8 mouse cellular contexts compared by ENCODE assay signal in the genomic region with DNA sequence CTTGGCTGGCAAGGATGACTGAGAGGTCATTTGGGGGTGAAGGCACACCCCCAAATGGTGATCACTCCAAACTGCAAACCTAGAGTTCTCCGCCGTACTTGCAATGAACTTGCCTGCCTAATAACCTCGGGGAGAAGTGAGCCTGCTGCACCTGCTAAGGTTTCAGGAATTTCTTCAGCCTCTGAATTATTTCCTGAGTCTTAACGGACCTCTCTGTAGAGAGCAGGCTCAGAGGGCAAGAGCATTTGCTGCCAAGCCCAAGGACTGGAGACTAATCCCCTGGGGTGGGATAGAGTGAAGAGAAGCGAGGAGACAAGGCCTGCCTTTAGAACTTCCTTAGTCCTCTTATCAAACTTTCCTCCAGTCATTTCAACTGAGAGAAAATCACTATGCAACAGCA. TPM values are rescaled to one million over a fixed set of nuclear protein-coding genes. Genes with fewer than 3 reads are reported as not detected.
DNase-seq lines count a peak whose midpoint lies in the region; ATAC-seq lines count a peak whose summit lies in the region.

No protein-coding gene starts in this region.

- WGBS in hindbrain, embryonic 12.5 days = 81% methylated on average over 5 of the region's 5 CpGs
- 72% methylated on average over 5 of the region's 5 CpGs for WGBS in hindbrain, embryonic 16.5 days
- WGBS in midbrain, embryonic 14.5 days = 76% methylated on average over 5 of the region's 5 CpGs
- WGBS in midbrain, embryonic 11.5 days = 73% methylated on average over 5 of the region's 5 CpGs
- WGBS in embryonic facial prominence, embryonic 12.5 days = 66% methylated on average over 5 of the region's 5 CpGs
- 65% methylated on average over 5 of the region's 5 CpGs for WGBS in limb, embryonic 15.5 days

- no peak for ATAC-seq in hindbrain, embryonic 12.5 days (ENCODE audit: low FRiP score)
- ATAC-seq in hindbrain, embryonic 16.5 days = no peak
- no peak for ATAC-seq in midbrain, embryonic 14.5 days (ENCODE audit: low FRiP score, low TSS enrichment)
- no peak for ATAC-seq in midbrain, embryonic 11.5 days (ENCODE audit: low FRiP score)
- ATAC-seq in embryonic facial prominence, embryonic 12.5 days (ENCODE audit: insufficient number of reproducible peaks, insufficient read depth, low FRiP score, low TSS enrichment) = no peak
- no peak for ATAC-seq in limb, embryonic 15.5 days (ENCODE audit: insufficient number of reproducible peaks, low FRiP score, low TSS enrichment, low read depth)

- DNase-seq in midbrain, embryonic 14.5 days = no peak
- DNase-seq in midbrain, embryonic 11.5 days (ENCODE audit: low spot score, missing footprints) = no peak
- DNase-seq in right cerebral cortex, postnatal 14 days = no peak
- no peak for DNase-seq in cerebellum, adult 11-12 months

- H3K4me1 ChIP-seq in hindbrain, embryonic 12.5 days = peaks cover 22% of the 10 kb centered on the region
- peaks cover 24% of the 10 kb centered on the region for H3K4me1 ChIP-seq in hindbrain, embryonic 16.5 days (ENCODE audit: control insufficient read depth, insufficient read depth, low read depth, low read length)
- H3K4me1 ChIP-seq in midbrain, embryonic 14.5 days (ENCODE audit: control insufficient read depth, insufficient read depth, low read length) = peaks cover 13% of the 10 kb centered on the region
- H3K4me1 ChIP-seq in midbrain, embryonic 11.5 days (ENCODE audit: control insufficient read depth, insufficient read depth, low read length) = peaks cover 12% of the 10 kb centered on the region
- H3K4me1 ChIP-seq in embryonic facial prominence, embryonic 12.5 days = peaks cover 11% of the 10 kb centered on the region
- H3K4me1 ChIP-seq in limb, embryonic 15.5 days = peaks cover 17% of the 10 kb centered on the region

- no peaks in the 10 kb centered on the region for H3K27me3 ChIP-seq in hindbrain, embryonic 12.5 days
- no peaks in the 10 kb centered on the region for H3K27me3 ChIP-seq in hindbrain, embryonic 16.5 days (replicated peaks; ENCODE audit: control insufficient read depth, insufficient read depth, low read length)
- no peaks in the 10 kb centered on the region for H3K27me3 ChIP-seq in midbrain, embryonic 14.5 days (ENCODE audit: control insufficient read depth, insufficient read depth, low read length)
- H3K27me3 ChIP-seq in midbrain, embryonic 11.5 days (ENCODE audit: control insufficient read depth, insufficient read depth, low read length) = no peaks in the 10 kb centered on the region
- no peaks in the 10 kb centered on the region for H3K27me3 ChIP-seq in embryonic facial prominence, embryonic 12.5 days
- H3K27me3 ChIP-seq in limb, embryonic 15.5 days = no peaks in the 10 kb centered on the region

- no peak overlapping the region for H3K27ac ChIP-seq in hindbrain, embryonic 12.5 days
- no peak overlapping the region for H3K27ac ChIP-seq in hindbrain, embryonic 16.5 days (ENCODE audit: low read depth, low read length)
- no peak overlapping the region for H3K27ac ChIP-seq in midbrain, embryonic 14.5 days (replicated peaks; ENCODE audit: low read depth, low read length)
- no peak overlapping the region for H3K27ac ChIP-seq in midbrain, embryonic 11.5 days (ENCODE audit: low read depth, low read length)
- no peak overlapping the region for H3K27ac ChIP-seq in embryonic facial prominence, embryonic 12.5 days
- no peak overlapping the region for H3K27ac ChIP-seq in limb, embryonic 15.5 days

- H3K9ac ChIP-seq in hindbrain, embryonic 12.5 days = no peak overlapping the region
- H3K9ac ChIP-seq in hindbrain, embryonic 16.5 days (ENCODE audit: low read depth, low read length) = no peak overlapping the region
- no peak overlapping the region for H3K9ac ChIP-seq in midbrain, embryonic 14.5 days (replicated peaks; ENCODE audit: low read length)
- no peak overlapping the region for H3K9ac ChIP-seq in midbrain, embryonic 11.5 days (ENCODE audit: low read length)
- no peak overlapping the region for H3K9ac ChIP-seq in embryonic facial prominence, embryonic 12.5 days
- no peak overlapping the region for H3K9ac ChIP-seq in limb, embryonic 15.5 days

- no peak overlapping the region for H3K4me3 ChIP-seq in hindbrain, embryonic 12.5 days
- no peak overlapping the region for H3K4me3 ChIP-seq in hindbrain, embryonic 16.5 days (ENCODE audit: low read length)
- no peak overlapping the region for H3K4me3 ChIP-seq in midbrain, embryonic 14.5 days (replicated peaks; ENCODE audit: low read depth, low read length)
- H3K4me3 ChIP-seq in midbrain, embryonic 11.5 days (ENCODE audit: low read depth, low read length) = no peak overlapping the region
- no peak overlapping the region for H3K4me3 ChIP-seq in embryonic facial prominence, embryonic 12.5 days
- 0 out of 2 replicates have a peak overlapping the region, but pooled peaks have one; percentile 79 for H3K4me3 ChIP-seq in limb, embryonic 15.5 days

- no peaks in the 10 kb centered on the region for H3K9me3 ChIP-seq in hindbrain, embryonic 12.5 days (replicated peaks)
- no peaks in the 10 kb centered on the region for H3K9me3 ChIP-seq in hindbrain, embryonic 16.5 days (ENCODE audit: control insufficient read depth, low read length)
- no peaks in the 10 kb centered on the region for H3K9me3 ChIP-seq in midbrain, embryonic 14.5 days (ENCODE audit: control insufficient read depth, low read length)
- H3K9me3 ChIP-seq in midbrain, embryonic 11.5 days (ENCODE audit: control insufficient read depth, low read length) = no peaks in the 10 kb centered on the region
- no peaks in the 10 kb centered on the region for H3K9me3 ChIP-seq in embryonic facial prominence, embryonic 12.5 days
- no peaks in the 10 kb centered on the region for H3K9me3 ChIP-seq in limb, embryonic 15.5 days

- peaks cover 12% of the 10 kb centered on the region for H3K36me3 ChIP-seq in hindbrain, embryonic 12.5 days
- H3K36me3 ChIP-seq in hindbrain, embryonic 16.5 days (ENCODE audit: control insufficient read depth, insufficient read depth, low read length) = peaks cover 10% of the 10 kb centered on the region
- H3K36me3 ChIP-seq in midbrain, embryonic 14.5 days (ENCODE audit: control insufficient read depth, insufficient read depth, low read length) = peaks cover 15% of the 10 kb centered on the region
- H3K36me3 ChIP-seq in midbrain, embryonic 11.5 days (ENCODE audit: control insufficient read depth, insufficient read depth, low read length) = peaks cover 5% of the 10 kb centered on the region
- H3K36me3 ChIP-seq in embryonic facial prominence, embryonic 12.5 days = peaks cover 11% of the 10 kb centered on the region; the same call in 1 of the 2 replicates
- H3K36me3 ChIP-seq in limb, embryonic 15.5 days = peaks cover 13% of the 10 kb centered on the region

- H3K4me2 ChIP-seq in hindbrain, embryonic 12.5 days (replicated peaks) = peak overlapping the region; percentile 86; the same call in 1 of the 2 replicates
- no peak overlapping the region; the same call in 1 of the 2 replicates for H3K4me2 ChIP-seq in hindbrain, embryonic 16.5 days (ENCODE audit: low read length)
- H3K4me2 ChIP-seq in midbrain, embryonic 14.5 days (ENCODE audit: low read length) = 0 out of 2 replicates have a peak overlapping the region, but pooled peaks have one; percentile 2
- no peak overlapping the region for H3K4me2 ChIP-seq in midbrain, embryonic 11.5 days
- peak overlapping the region; percentile 51; the same call in 1 of the 2 replicates for H3K4me2 ChIP-seq in embryonic facial prominence, embryonic 12.5 days (replicated peaks)
- peak overlapping the region; percentile 68 for H3K4me2 ChIP-seq in limb, embryonic 15.5 days

RNA-seq across cellular contexts. Expression of a gene that starts 1.2 kb away (rescaled TPM):
- 55.7 and 55.9 TPM in 2 replicates for polyA plus RNA-seq in hindbrain, embryonic 12.5 days (2016; fragmentation: Nextera tagmentation; extraction: Ambion mirVana)
- polyA plus RNA-seq in hindbrain, embryonic 16.5 days (2015; fragmentation: Nextera tagmentation; extraction: Ambion mirVana) = 50.1 and 56.4 TPM in 2 replicates
- 49.6 and 50.6 TPM in 2 replicates for polyA plus RNA-seq in midbrain, embryonic 14.5 days (2014; fragmentation: Nextera tagmentation; extraction: Ambion mirVana)
- polyA plus RNA-seq in midbrain, embryonic 11.5 days (2014; fragmentation: Nextera tagmentation; extraction: Ambion mirVana) = 33.8 and 40.7 TPM in 2 replicates
- 52.6 and 55.3 TPM in 2 replicates for polyA plus RNA-seq in embryonic facial prominence, embryonic 12.5 days (2016; fragmentation: Nextera tagmentation; extraction: Ambion mirVana)
- polyA plus RNA-seq in limb, embryonic 15.5 days (2015; fragmentation: Nextera tagmentation; extraction: Ambion mirVana) = 48.7 and 50.0 TPM in 2 replicates

RNA-seq across cellular contexts. Expression of a gene that starts 1.2 kb away (rescaled TPM):
- 42.7 and 42.8 TPM in 2 replicates for polyA plus RNA-seq in hindbrain, embryonic 12.5 days (2016; fragmentation: Nextera tagmentation; extraction: Ambion mirVana)
- polyA plus RNA-seq in hindbrain, embryonic 16.5 days (2015; fragmentation: Nextera tagmentation; extraction: Ambion mirVana) = 32.8 and 37.0 TPM in 2 replicates
- polyA plus RNA-seq in midbrain, embryonic 14.5 days (2014; fragmentation: Nextera tagmentation; extraction: Ambion mirVana) = 40.1 and 50.4 TPM in 2 replicates
- polyA plus RNA-seq in midbrain, embryonic 11.5 days (2014; fragmentation: Nextera tagmentation; extraction: Ambion mirVana) = 41.5 and 42.2 TPM in 2 replicates
- 38.9 and 42.6 TPM in 2 replicates for polyA plus RNA-seq in embryonic facial prominence, embryonic 12.5 days (2016; fragmentation: Nextera tagmentation; extraction: Ambion mirVana)
- polyA plus RNA-seq in limb, embryonic 15.5 days (2015; fragmentation: Nextera tagmentation; extraction: Ambion mirVana) = 27.3 and 28.9 TPM in 2 replicates

RNA-seq across cellular contexts. Expression of a gene that starts 15.0 kb away (rescaled TPM):
- 1.2 TPM in 1 of 2 replicates, not detected in the other for polyA plus RNA-seq in hindbrain, embryonic 12.5 days (2016; fragmentation: Nextera tagmentation; extraction: Ambion mirVana)
- 0.64 TPM in 1 of 2 replicates, not detected in the other for polyA plus RNA-seq in hindbrain, embryonic 16.5 days (2015; fragmentation: Nextera tagmentation; extraction: Ambion mirVana)
- not detected in 2 replicates for polyA plus RNA-seq in midbrain, embryonic 14.5 days (2014; fragmentation: Nextera tagmentation; extraction: Ambion mirVana)
- 1.4 and 1.6 TPM in 2 replicates for polyA plus RNA-seq in midbrain, embryonic 11.5 days (2014; fragmentation: Nextera tagmentation; extraction: Ambion mirVana)
- polyA plus RNA-seq in embryonic facial prominence, embryonic 12.5 days (2016; fragmentation: Nextera tagmentation; extraction: Ambion mirVana) = not detected in 2 replicates
- 0.66 TPM in 1 of 2 replicates, not detected in the other for polyA plus RNA-seq in limb, embryonic 15.5 days (2015; fragmentation: Nextera tagmentation; extraction: Ambion mirVana)

RNA-seq across cellular contexts. Expression of a gene that starts 18.7 kb away (rescaled TPM):
- polyA plus RNA-seq in hindbrain, embryonic 12.5 days (2016; fragmentation: Nextera tagmentation; extraction: Ambion mirVana) = 17.9 and 23.3 TPM in 2 replicates
- polyA plus RNA-seq in hindbrain, embryonic 16.5 days (2015; fragmentation: Nextera tagmentation; extraction: Ambion mirVana) = 32.2 and 34.5 TPM in 2 replicates
- polyA plus RNA-seq in midbrain, embryonic 14.5 days (2014; fragmentation: Nextera tagmentation; extraction: Ambion mirVana) = 26.0 and 33.2 TPM in 2 replicates
- 7.8 TPM in 2 replicates for polyA plus RNA-seq in midbrain, embryonic 11.5 days (2014; fragmentation: Nextera tagmentation; extraction: Ambion mirVana)
- 9.5 and 10.4 TPM in 2 replicates for polyA plus RNA-seq in embryonic facial prominence, embryonic 12.5 days (2016; fragmentation: Nextera tagmentation; extraction: Ambion mirVana)
- polyA plus RNA-seq in limb, embryonic 15.5 days (2015; fragmentation: Nextera tagmentation; extraction: Ambion mirVana) = 10.4 and 10.8 TPM in 2 replicates

RNA-seq across cellular contexts. Expression of a gene that starts 32.5 kb away (rescaled TPM):
- polyA plus RNA-seq in hindbrain, embryonic 12.5 days (2016; fragmentation: Nextera tagmentation; extraction: Ambion mirVana) = 0.57 and 0.70 TPM in 2 replicates
- polyA plus RNA-seq in hindbrain, embryonic 16.5 days (2015; fragmentation: Nextera tagmentation; extraction: Ambion mirVana) = 0.54 and 0.91 TPM in 2 replicates
- 1.2 TPM in 2 replicates for polyA plus RNA-seq in midbrain, embryonic 14.5 days (2014; fragmentation: Nextera tagmentation; extraction: Ambion mirVana)
- polyA plus RNA-seq in midbrain, embryonic 11.5 days (2014; fragmentation: Nextera tagmentation; extraction: Ambion mirVana) = 0.72 and 1.2 TPM in 2 replicates
- polyA plus RNA-seq in embryonic facial prominence, embryonic 12.5 days (2016; fragmentation: Nextera tagmentation; extraction: Ambion mirVana) = 0.88 and 0.92 TPM in 2 replicates
- 0.36 and 0.45 TPM in 2 replicates for polyA plus RNA-seq in limb, embryonic 15.5 days (2015; fragmentation: Nextera tagmentation; extraction: Ambion mirVana)

Comparison
In these comparisons a context has a peak if more than half of its experiments do, and no peak if none do; other contexts are left out.
1. H3K4me2 ChIP-seq: peak in hindbrain, embryonic 12.5 days (single experiment), midbrain, embryonic 14.5 days (single experiment), embryonic facial prominence, embryonic 12.5 days (single experiment) and limb, embryonic 15.5 days (single experiment); none in hindbrain, embryonic 16.5 days (single experiment) and midbrain, embryonic 11.5 days (single experiment).